Mouse (Mus musculus) E14TG2a.4 (cell line): ENCODE results near the gene Tfip11.

Experiments
- H3K27me3 ChIP-seq: 2 replicates; pipeline ENCODE4 v1.6.1; 2014; ENCODE audit warnings: low read length, control low read depth; ENCODE audit not compliant: insufficient read depth
- H3K36me3 ChIP-seq: 2 replicates; pipeline ENCODE4 v1.6.1; 2014; ENCODE audit warnings: low read length, control low read depth; ENCODE audit not compliant: insufficient read depth
- H3K4me1 ChIP-seq: replicated peaks from 2 replicates; pipeline ENCODE4 v1.6.1; 2014; ENCODE audit warnings: low read depth, low read length, control low read depth
- H3K4me3 ChIP-seq: replicated peaks from 2 replicates; pipeline ENCODE4 v1.5.1; 2014; ENCODE audit warnings: mild to moderate bottlenecking, low read length
- H3K9me3 ChIP-seq: 2 replicates; pipeline ENCODE4 v1.6.1; 2014; ENCODE audit warnings: low read length, control low read depth
- CTCF ChIP-seq: conservative IDR thresholded peaks from 2 replicates; pipeline ENCODE4 v1.5.1; 2014; ENCODE audit warnings: low read length
- NANOG ChIP-seq: IDR thresholded peaks from 2 replicates; pipeline ENCODE4 v1.6.1; 2014; ENCODE audit warnings: borderline replicate concordance, low read length, mixed read lengths
- POU5F1 ChIP-seq: IDR thresholded peaks from 2 replicates; pipeline ENCODE4 v1.6.1; 2014; ENCODE audit warnings: low read length, borderline replicate concordance

Gene Tfip11

DNA sequence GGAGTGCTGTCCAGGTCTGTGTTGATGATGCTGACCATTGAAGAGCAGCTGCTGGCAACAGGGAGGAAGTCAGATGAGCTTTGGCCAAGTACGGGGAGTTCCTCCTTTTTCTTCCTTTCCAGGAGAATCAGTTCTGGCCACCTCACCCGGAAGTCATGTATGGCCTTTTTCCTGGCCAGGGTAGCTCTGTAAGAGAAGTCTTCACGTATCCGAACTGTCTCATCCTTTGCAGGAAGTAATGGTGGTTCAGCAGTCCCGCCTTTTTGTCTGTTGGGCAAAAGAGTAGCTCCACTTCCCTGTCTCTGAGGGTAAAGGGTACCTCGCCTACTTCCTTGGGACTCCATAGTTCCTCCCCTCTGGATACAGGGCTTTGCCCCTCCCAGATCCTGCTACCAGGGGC lies 29.3 kb downstream of the Tfip11 start:
- 0 out of 2 replicates have a peak overlapping the region, but pooled peaks have one; percentile 35 for H3K4me3 ChIP-seq

DNA sequence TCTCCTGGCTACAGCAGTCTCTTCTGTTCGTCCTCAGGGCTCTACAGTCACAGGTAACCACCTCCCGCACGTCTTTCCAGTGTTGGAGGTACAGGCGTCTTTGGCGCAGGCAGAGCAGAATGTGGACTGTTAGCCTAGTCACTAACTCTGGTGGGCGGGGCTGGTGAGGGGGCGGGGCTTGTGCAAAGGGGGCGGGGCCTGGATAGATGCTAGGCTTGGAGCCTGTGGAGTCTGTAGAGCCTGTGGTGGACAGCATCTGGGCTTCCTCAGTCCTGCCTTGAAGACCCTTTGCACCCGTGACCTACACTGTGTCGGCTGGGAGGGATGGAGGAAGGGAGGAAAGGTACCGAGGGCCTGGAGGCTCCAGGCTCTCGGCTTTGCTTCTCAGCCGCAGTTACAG lies 29.8 kb downstream of the Tfip11 start, which contains the start of gene Gm6583:
TSS of gene Gm6583 (minus strand) at position 124 of the 400 bp plus-strand sequence.
- H3K27me3 ChIP-seq, result no peaks in the 10 kb centered on the region
- peaks cover 14% of the 10 kb centered on the region for H3K4me1 ChIP-seq
- peaks cover 74% of the 10 kb centered on the region for H3K36me3 ChIP-seq
- TF ChIP-seq POU5F1, result no peak
- TF ChIP-seq NANOG, result no peak
- no peak for TF ChIP-seq CTCF
- H3K4me3 ChIP-seq, result 0 out of 2 replicates have a peak within 1 kb of the TSS, but pooled peaks have one; percentile 35
- peaks cover 8% of the 10 kb centered on the region; the same call in 1 of the 2 replicates for H3K9me3 ChIP-seq

More for the DNA sequence above, 29.3 kb downstream of the Tfip11 start:
- Histone ChIP-seq H3K27me3 (no peaks in the 10 kb centered on the region), H3K9me3 (peaks cover 5% of the 10 kb centered on the region; the same call in 1 of the 2 replicates), H3K36me3 (peaks cover 78% of the 10 kb centered on the region), H3K4me1 (peaks cover 14% of the 10 kb centered on the region)
- TF ChIP-seq POU5F1, result no peak
- TF ChIP-seq CTCF, result no peak
- no peak for TF ChIP-seq NANOG

DNA sequence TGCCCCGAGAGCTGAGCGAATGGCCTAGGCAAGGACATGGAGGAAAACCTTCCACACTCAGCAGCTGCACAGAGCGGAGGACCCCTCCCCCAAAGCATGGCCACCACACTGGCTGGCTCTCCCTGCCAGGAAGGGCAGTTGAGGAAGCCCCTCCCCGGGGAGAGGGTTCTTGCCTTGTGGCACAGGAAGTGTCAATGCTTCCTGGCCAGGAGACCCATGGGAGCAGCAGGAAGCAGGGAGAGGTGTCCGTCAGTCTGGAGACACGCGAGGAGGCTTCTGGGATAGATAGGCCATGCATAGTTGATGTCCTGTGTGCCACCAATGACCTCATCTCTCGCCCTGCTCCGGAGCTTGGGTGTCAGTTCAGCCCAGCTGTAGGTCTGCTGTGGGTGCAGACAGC lies 30.2 kb downstream of the Tfip11 start:
- H3K4me1 ChIP-seq, result peaks cover 14% of the 10 kb centered on the region
- no peaks in the 10 kb centered on the region for H3K27me3 ChIP-seq
- H3K9me3 ChIP-seq, result peaks cover 12% of the 10 kb centered on the region; the same call in 1 of the 2 replicates
- TF ChIP-seq POU5F1 (no peak), CTCF (no peak), NANOG (no peak)
- peaks cover 70% of the 10 kb centered on the region for H3K36me3 ChIP-seq
- H3K4me3 ChIP-seq, result no peak overlapping the region

DNA sequence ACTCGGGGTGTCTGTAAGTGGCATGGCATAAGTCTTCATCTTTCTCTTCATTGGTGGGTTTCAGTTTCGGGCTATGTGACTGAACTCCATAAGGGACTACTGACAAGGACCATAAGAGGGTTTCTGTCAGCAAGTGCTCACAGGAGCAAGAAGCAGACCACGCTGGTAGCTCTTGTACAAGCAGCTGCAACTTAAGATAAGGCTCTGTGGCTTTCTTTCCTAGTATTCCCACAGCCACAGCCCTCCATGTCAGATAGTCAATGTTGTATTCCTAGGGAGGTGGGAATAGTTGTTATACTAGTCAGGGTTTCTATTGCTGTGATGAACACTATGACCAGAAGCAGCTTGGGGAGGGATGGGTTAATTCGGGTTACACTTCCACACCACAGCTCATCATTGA lies 33.4 kb downstream of the Tfip11 start:
- Histone ChIP-seq H3K36me3 (peaks cover 67% of the 10 kb centered on the region), H3K4me1 (peaks cover 21% of the 10 kb centered on the region), H3K27me3 (no peaks in the 10 kb centered on the region), H3K4me3 (no peak overlapping the region), H3K9me3 (peaks cover 20% of the 10 kb centered on the region)
- TF ChIP-seq POU5F1, result no peak
- no peak for TF ChIP-seq NANOG
- TF ChIP-seq CTCF, result no peak

DNA sequence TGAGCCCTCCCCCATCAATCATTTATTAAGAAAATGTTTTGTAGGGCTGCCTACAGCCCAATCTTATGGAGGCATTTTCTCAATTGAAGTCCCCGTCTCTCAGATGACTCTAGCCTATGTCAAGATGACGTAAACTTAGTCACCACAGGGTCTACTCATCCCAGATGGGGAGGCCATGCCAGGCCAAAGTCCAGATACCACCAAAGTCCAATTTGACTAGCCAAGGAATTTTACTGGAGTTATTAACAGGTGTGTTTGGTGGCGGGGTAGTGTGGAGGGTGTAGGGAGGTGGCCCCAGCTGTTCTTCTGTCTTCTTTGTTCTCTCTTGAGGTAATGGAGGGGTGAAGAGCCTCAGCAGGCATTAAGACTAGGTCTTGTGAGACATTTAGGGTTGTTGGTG lies 33.9 kb downstream of the Tfip11 start:
- H3K4me3 ChIP-seq, result no peak overlapping the region
- peaks cover 67% of the 10 kb centered on the region for H3K36me3 ChIP-seq
- peaks cover 20% of the 10 kb centered on the region for H3K9me3 ChIP-seq
- H3K27me3 ChIP-seq, result no peaks in the 10 kb centered on the region
- TF ChIP-seq NANOG (no peak), CTCF (no peak), POU5F1 (no peak)
- peaks cover 20% of the 10 kb centered on the region for H3K4me1 ChIP-seq

DNA sequence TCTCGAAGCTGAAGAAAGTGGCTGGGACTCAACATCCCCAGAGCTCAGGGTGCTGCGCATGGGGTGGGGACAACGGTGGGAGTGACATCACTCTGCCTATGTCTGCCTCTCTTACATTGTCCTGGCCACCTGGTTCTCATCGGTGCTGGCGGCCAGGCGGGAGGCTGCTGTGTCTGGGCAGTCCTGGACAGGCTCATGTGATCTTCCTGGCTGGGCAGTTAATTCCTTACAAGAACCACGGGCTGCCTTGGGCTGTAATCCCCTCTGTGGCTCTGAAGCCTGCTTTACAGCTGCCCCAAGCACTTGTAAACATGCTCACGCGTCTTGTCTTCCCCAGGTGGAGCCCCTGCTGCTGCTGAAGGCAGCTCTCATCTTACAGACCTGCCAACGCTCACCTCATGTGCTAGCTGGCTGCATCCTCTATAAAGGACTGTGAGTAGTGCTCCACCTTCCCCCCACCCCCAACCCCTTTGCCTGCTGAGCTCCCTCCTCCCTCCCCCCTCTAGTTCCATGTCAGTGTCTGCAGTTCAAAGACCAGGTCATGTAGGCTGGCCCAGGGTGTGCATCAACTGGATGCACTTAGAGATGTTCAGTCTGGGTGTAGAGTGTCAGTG lies 38.1 kb downstream of the Tfip11 start:
- TF ChIP-seq CTCF, result no peak
- TF ChIP-seq NANOG, result no peak
- no peak for TF ChIP-seq POU5F1
- no peaks in the 10 kb centered on the region for H3K27me3 ChIP-seq
- no peak overlapping the region for H3K4me3 ChIP-seq

DNA sequence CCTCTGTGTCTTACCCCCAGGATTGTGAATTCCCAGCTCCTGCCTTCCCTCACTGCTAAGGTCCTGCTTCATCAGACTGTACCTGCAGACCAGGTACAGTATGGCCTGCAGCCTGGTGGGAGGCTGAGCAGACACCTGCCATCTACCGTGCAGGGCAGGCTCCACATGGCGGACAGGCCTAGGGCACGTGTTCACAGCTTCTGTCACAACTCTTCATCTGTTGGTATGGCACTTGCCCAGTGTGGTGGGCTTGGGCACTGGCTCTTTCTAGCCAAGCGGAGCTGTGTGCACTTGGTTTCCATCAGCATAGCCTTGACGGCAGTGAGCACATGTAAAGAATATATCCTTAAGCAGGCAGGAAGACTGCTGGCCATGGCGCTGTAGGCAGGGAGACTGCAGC lies 40.7 kb downstream of the Tfip11 start:
- Histone ChIP-seq H3K4me1 (peaks cover 20% of the 10 kb centered on the region), H3K4me3 (no peak overlapping the region), H3K9me3 (peaks cover 5% of the 10 kb centered on the region), H3K36me3 (peaks cover 93% of the 10 kb centered on the region), H3K27me3 (no peaks in the 10 kb centered on the region)
- TF ChIP-seq CTCF (no peak), NANOG (no peak), POU5F1 (no peak)

More for the DNA sequence above, 38.1 kb downstream of the Tfip11 start:
- Histone ChIP-seq H3K36me3 (peaks cover 69% of the 10 kb centered on the region), H3K4me1 (peaks cover 12% of the 10 kb centered on the region; the same call in 1 of the 2 replicates), H3K9me3 (peaks cover 20% of the 10 kb centered on the region)

DNA sequence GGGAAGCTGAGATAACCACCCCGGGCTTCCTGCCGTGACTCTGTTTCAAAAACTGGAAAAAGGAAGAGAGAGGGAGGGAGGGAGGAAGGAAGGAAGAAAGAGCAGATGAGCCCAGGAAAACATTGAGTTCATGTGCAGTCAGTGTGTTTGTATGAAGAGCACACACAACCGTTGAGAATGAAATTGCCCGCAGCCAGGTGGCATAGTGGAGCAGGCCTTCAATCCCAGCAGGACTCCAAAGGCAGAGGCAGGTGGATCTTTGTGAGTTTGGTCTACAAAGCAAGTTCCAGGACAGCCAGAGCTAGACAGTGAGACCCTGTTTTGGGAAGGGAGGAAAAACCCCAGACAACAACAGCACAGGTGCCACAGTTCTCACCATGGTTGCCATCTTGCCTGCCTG lies 41.2 kb downstream of the Tfip11 start:
- H3K9me3 ChIP-seq, result peaks cover under 1% of the 10 kb centered on the region
- peaks cover 93% of the 10 kb centered on the region for H3K36me3 ChIP-seq
- H3K4me1 ChIP-seq, result peaks cover 22% of the 10 kb centered on the region
- H3K27me3 ChIP-seq, result no peaks in the 10 kb centered on the region
- no peak overlapping the region for H3K4me3 ChIP-seq
- TF ChIP-seq CTCF (no peak), POU5F1 (no peak), NANOG (no peak)
